Mouse (Mus musculus): ENCODE results near the gene Ankrd11. TPM values are rescaled to one million over a fixed set of nuclear protein-coding genes. Genes with fewer than 3 reads are reported as not detected.

Gene Ankrd11
- polyA plus RNA-seq, 1 experiment: 41.9 TPM

DNA sequence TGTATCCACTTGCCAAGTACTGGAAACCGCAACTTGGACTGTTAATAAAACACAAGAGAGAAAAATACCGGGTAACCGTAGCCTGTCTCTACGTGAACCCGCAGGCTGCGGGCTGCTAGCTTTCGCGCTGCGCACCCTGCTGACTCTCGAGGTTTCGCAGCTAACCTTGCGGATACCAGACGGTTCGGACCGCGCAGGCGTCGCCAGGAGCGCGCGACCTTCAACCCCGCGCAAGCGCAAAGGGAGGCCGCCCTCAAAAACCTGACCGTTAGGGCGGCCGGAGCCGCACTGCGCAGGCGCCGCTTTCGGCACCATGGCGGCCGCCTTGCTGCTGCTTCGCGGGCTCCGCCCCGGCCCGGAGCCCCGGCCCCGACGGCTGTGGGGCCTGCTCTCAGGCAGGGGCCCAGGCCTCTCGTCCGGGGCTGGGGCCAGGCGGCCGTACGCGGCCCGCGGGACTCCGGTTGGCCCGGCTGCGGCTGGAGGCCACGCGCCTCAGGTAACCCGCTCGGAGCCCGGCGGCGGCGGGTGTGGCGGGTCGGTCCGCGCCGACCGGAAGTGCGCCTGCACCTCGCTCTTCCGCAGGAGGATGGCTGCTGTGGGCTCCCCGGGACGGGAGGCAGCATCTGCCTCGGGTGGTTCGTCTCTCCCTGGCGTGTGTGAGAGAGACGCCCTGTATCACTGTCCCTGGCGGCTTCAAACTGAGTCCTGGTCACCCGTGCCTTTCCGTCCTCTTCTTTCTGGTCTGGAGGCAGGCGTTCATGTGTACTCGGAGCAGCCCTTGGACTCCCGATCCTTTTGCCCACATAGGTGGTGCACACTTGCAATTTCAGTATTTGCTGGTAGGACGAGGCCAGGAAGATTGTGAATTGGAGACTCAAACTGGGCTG is 23.4 kb upstream of the Ankrd11 start:
- TF ChIP-seq POLR2A (IDR thresholded peaks at IDR 0.05; ENCODE audit: control insufficient read depth, low read depth, low read length): peak; percentile 97
- TF ChIP-seq CTCF (IDR thresholded peaks at IDR 0.05; ENCODE audit: control insufficient read depth, insufficient read depth, insufficient replicate concordance, low read depth, low read length): no peak
- Histone ChIP-seq H3K27ac (ENCODE audit: control insufficient read depth, insufficient read depth, low read depth, low read length) (peak overlapping the region; percentile 84), H3K36me3 (ENCODE audit: control insufficient read depth, insufficient read depth, low read length) (peaks cover 1% of the 10 kb centered on the region), H3K4me3 (ENCODE audit: control insufficient read depth, low read depth, low read length) (peak overlapping the region; percentile 86), H3K27me3 (ENCODE audit: control insufficient read depth, insufficient read depth, low read length) (no peaks in the 10 kb centered on the region), H3K4me1 (ENCODE audit: control insufficient read depth, insufficient read depth, low read length) (peaks cover 6% of the 10 kb centered on the region)

DNA sequence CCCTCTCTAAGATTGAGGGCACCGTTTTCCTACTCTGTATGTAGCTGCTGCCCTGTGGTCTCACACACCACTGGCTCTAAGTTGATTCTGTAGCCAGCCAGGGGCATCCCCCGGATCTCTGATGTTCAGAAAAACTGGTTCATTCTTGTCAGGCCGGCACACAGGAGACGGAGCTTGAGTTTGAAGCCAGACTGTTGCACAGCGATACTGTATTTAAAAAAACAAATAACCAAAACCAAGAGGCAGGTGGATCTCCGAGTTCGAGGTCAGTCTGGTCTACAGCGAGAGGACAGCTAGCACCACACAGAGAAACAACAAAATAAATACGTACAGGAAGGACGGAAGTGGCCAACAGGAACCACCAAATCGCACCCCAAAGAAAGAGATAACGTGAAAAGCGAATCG is 22.7 kb upstream of the Ankrd11 start:
- no peak for TF ChIP-seq CTCF (IDR thresholded peaks at IDR 0.05; ENCODE audit: control insufficient read depth, insufficient read depth, insufficient replicate concordance, low read depth, low read length)
- TF ChIP-seq POLR2A (IDR thresholded peaks at IDR 0.05; ENCODE audit: control insufficient read depth, low read depth, low read length): no peak
- Histone ChIP-seq H3K36me3 (ENCODE audit: control insufficient read depth, insufficient read depth, low read length) (no peaks in the 10 kb centered on the region; the same call in 1 of the 2 replicates), H3K4me1 (ENCODE audit: control insufficient read depth, insufficient read depth, low read length) (peaks cover 6% of the 10 kb centered on the region), H3K4me3 (ENCODE audit: control insufficient read depth, low read depth, low read length) (peak overlapping the region; percentile 86), H3K27me3 (ENCODE audit: control insufficient read depth, insufficient read depth, low read length) (no peaks in the 10 kb centered on the region), H3K27ac (ENCODE audit: control insufficient read depth, insufficient read depth, low read depth, low read length) (peak overlapping the region; percentile 69)

DNA sequence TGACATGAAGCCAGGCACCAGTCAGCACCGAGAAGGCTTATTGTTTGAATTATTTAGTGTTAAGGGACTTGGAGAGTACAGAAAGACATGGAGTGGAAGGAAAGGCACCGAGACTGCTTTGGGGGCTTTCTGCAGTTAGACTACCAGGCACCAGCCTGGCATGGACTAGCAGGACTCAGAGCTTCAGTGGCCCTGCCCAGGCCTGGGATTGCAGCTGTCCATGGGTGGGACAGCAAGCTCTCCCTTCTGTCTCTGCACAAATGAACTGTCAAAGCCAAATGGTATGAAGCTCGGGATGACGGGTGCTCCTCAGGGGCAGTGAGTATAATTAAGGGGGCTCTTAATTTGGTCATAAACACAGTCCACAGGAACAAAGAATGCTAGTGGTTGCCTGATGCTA is 22.0 kb upstream of the Ankrd11 start:
- Histone ChIP-seq H3K4me3 (ENCODE audit: control insufficient read depth, low read depth, low read length) (peak overlapping the region; percentile 30), H3K36me3 (ENCODE audit: control insufficient read depth, insufficient read depth, low read length) (no peaks in the 10 kb centered on the region; the same call in 1 of the 2 replicates), H3K27me3 (ENCODE audit: control insufficient read depth, insufficient read depth, low read length) (no peaks in the 10 kb centered on the region), H3K4me1 (ENCODE audit: control insufficient read depth, insufficient read depth, low read length) (peaks cover 6% of the 10 kb centered on the region), H3K27ac (ENCODE audit: control insufficient read depth, insufficient read depth, low read depth, low read length) (no peak overlapping the region)
- no peak for TF ChIP-seq POLR2A (IDR thresholded peaks at IDR 0.05; ENCODE audit: control insufficient read depth, low read depth, low read length)
- TF ChIP-seq CTCF (IDR thresholded peaks at IDR 0.05; ENCODE audit: control insufficient read depth, insufficient read depth, insufficient replicate concordance, low read depth, low read length): no peak

DNA sequence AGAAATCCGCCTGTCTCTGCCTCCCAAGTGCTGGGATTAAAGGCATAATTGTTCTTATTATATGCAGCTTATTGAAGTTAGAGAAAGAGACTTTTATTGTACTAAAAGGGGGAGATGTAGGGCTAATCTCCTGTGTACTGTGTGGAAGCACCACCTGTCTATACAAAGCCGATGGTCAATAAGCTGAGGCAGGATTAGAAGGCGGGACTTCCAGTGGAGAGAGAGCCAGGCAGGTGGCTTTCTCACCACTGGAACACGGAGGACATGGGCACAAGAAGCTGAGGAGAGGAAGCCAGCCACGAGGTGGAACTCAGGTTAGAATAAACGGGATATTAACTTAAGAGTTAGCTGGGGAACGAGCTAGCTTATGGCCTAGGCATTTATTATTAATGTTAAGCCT is 20.6 kb upstream of the Ankrd11 start, which contains the start of gene Spg7:
TSS of gene Spg7 (plus strand) at position 222 of the 400 bp plus-strand sequence.
- no peak for TF ChIP-seq POLR2A (IDR thresholded peaks at IDR 0.05; ENCODE audit: control insufficient read depth, low read depth, low read length)
- no peak for TF ChIP-seq CTCF (IDR thresholded peaks at IDR 0.05; ENCODE audit: control insufficient read depth, insufficient read depth, insufficient replicate concordance, low read depth, low read length)
- Histone ChIP-seq H3K4me3 (ENCODE audit: control insufficient read depth, low read depth, low read length) (no peak within 1 kb of the TSS), H3K36me3 (ENCODE audit: control insufficient read depth, insufficient read depth, low read length) (no peaks in the 10 kb centered on the region), H3K27me3 (ENCODE audit: control insufficient read depth, insufficient read depth, low read length) (no peaks in the 10 kb centered on the region), H3K27ac (ENCODE audit: control insufficient read depth, insufficient read depth, low read depth, low read length) (no peak within 1 kb of the TSS), H3K4me1 (ENCODE audit: control insufficient read depth, insufficient read depth, low read length) (peaks cover 6% of the 10 kb centered on the region)

DNA sequence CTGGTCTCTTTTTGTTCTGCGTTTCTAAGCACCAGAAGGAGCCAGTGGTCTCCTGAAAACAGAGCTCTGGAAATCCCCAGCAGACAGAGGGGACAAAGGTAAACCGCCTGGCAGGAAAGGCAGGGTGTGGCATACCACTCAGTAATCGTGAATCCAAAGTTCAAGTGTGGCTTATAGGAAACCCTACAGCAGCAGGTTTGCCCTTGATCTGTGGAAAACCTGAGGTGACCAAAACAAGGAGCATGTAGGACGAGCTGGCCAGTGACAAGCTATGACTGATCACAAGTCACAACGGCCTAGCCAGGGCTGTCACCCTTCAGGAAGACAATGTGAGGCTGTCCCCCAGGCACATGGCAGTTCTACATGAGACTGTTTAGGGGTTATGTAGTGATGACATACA is 9.4 kb upstream of the Ankrd11 start:
- H3K36me3 ChIP-seq (ENCODE audit: control insufficient read depth, insufficient read depth, low read length): no peaks in the 10 kb centered on the region
- H3K4me3 ChIP-seq (ENCODE audit: control insufficient read depth, low read depth, low read length): no peak overlapping the region
- no peak overlapping the region for H3K27ac ChIP-seq (ENCODE audit: control insufficient read depth, insufficient read depth, low read depth, low read length)
- H3K27me3 ChIP-seq (ENCODE audit: control insufficient read depth, insufficient read depth, low read length): no peaks in the 10 kb centered on the region
- no peaks in the 10 kb centered on the region for H3K4me1 ChIP-seq (ENCODE audit: control insufficient read depth, insufficient read depth, low read length)
- TF ChIP-seq CTCF (IDR thresholded peaks at IDR 0.05; ENCODE audit: control insufficient read depth, insufficient read depth, insufficient replicate concordance, low read depth, low read length): no peak
- TF ChIP-seq POLR2A (IDR thresholded peaks at IDR 0.05; ENCODE audit: control insufficient read depth, low read depth, low read length): no peak

DNA sequence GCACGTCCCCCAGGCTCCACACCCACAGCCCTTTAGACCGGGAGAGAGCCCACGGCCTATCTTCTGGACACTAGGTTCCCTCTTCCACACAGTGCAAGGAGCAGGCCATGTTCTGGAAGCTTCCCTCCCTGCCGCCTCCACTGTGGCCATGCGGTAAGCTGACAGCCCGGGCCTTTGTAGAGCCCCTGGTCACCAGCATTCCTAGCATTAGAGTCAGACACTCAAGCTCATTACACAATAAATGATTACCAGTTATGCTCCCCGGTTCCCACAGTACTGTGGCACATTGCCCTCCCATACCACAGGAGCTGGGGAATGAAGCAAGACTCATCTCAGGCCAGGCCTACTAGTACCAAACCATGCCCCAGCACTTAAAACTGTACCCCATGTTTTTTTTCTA is 6.3 kb upstream of the Ankrd11 start:
- H3K27me3 ChIP-seq (ENCODE audit: control insufficient read depth, insufficient read depth, low read length): no peaks in the 10 kb centered on the region
- peaks cover 1% of the 10 kb centered on the region; the same call in 1 of the 2 replicates for H3K4me1 ChIP-seq (ENCODE audit: control insufficient read depth, insufficient read depth, low read length)
- no peak for TF ChIP-seq POLR2A (IDR thresholded peaks at IDR 0.05; ENCODE audit: control insufficient read depth, low read depth, low read length)
- no peak for TF ChIP-seq CTCF (IDR thresholded peaks at IDR 0.05; ENCODE audit: control insufficient read depth, insufficient read depth, insufficient replicate concordance, low read depth, low read length)
- no peak overlapping the region for H3K27ac ChIP-seq (ENCODE audit: control insufficient read depth, insufficient read depth, low read depth, low read length)
- H3K4me3 ChIP-seq (ENCODE audit: control insufficient read depth, low read depth, low read length): no peak overlapping the region
- 0 out of 2 replicates have a peak, but pooled peaks cover 1% of the 10 kb centered on the region for H3K36me3 ChIP-seq (ENCODE audit: control insufficient read depth, insufficient read depth, low read length)

DNA sequence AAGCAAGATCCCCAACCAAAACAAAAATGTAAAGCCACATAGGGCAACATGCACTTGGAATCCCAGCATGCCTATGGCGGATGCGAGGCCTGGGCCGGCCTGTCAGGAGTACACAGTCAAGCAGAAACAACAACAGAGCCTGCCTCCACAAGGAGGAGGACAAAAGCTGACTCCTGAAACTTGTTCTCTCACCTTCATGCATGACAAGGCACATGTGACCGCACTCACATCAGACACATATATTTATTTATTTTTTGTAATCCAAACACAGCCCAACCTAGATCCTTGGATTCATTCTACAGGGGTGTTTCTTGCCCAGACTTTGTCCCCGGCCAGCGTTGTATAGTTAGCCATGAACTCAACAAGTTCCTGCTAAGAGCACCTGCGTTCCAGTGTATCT is 5.8 kb upstream of the Ankrd11 start:
- no peak for TF ChIP-seq POLR2A (IDR thresholded peaks at IDR 0.05; ENCODE audit: control insufficient read depth, low read depth, low read length)
- TF ChIP-seq CTCF (IDR thresholded peaks at IDR 0.05; ENCODE audit: control insufficient read depth, insufficient read depth, insufficient replicate concordance, low read depth, low read length): no peak
- no peak overlapping the region for H3K4me3 ChIP-seq (ENCODE audit: control insufficient read depth, low read depth, low read length)
- no peak overlapping the region for H3K27ac ChIP-seq (ENCODE audit: control insufficient read depth, insufficient read depth, low read depth, low read length)
- H3K27me3 ChIP-seq (ENCODE audit: control insufficient read depth, insufficient read depth, low read length): no peaks in the 10 kb centered on the region
- 0 out of 2 replicates have a peak, but pooled peaks cover 1% of the 10 kb centered on the region for H3K36me3 ChIP-seq (ENCODE audit: control insufficient read depth, insufficient read depth, low read length)
- peaks cover 3% of the 10 kb centered on the region; the same call in 1 of the 2 replicates for H3K4me1 ChIP-seq (ENCODE audit: control insufficient read depth, insufficient read depth, low read length)
